Mouse (Mus musculus) olfactory bulb, adult 2 months (tissue): ENCODE results near the gene Prkar1a. TPM values are rescaled to one million over a fixed set of nuclear protein-coding genes. Genes with fewer than 3 reads are reported as not detected.

Experiments
- H3K27ac ChIP-seq: fragments of 200-500 bp; 2 replicates; pipeline ENCODE4 v1.5.1; 2012; ENCODE audit warnings: low read depth, low read length; ENCODE audit not compliant: insufficient read depth
- H3K4me1 ChIP-seq: fragments of 200-500 bp; 2 replicates; pipeline ENCODE4 v1.6.1; 2012; ENCODE audit warnings: low read length; ENCODE audit not compliant: control insufficient read depth, insufficient read depth
- H3K4me3 ChIP-seq: fragments of 200-500 bp; 2 replicates; pipeline ENCODE4 v1.5.1; 2012; ENCODE audit warnings: mild to moderate bottlenecking, low read depth, low read length, moderate library complexity; ENCODE audit not compliant: insufficient read depth
- CTCF ChIP-seq: fragments of 200-500 bp; IDR thresholded peaks from 2 replicates; pipeline ENCODE4 v1.5.1; 2012; ENCODE audit warnings: low read depth, mild to moderate bottlenecking, low read length, moderate library complexity; ENCODE audit not compliant: insufficient read depth
- POLR2A ChIP-seq: fragments of 200-500 bp; IDR thresholded peaks from 2 replicates; pipeline ENCODE4 v1.6.1; 2012; ENCODE audit warnings: mild to moderate bottlenecking, low read depth, low read length, moderate library complexity; ENCODE audit not compliant: insufficient read depth
- WGBS: fragments of 180-500 bp; shearing (Covaris S2); methylation state at CpG from one replicate; pipeline ENCODE4 v1.1.7; 2018; 5-methylcytosine and 5-hydroxymethylcytosine counted together
- polyA plus RNA-seq: library from polyadenylated mRNA; stranded (reverse); fragments of >200 nt; gene quantifications from 2 replicates; pipeline ENCODE4 v1.2.4, GENCODE M21; 2012; ENCODE audit warnings: low replicate concordance; ENCODE audit not compliant: missing spikeins, insufficient read depth, insufficient read length

Gene Prkar1a
- 228 and 397 TPM in 2 replicates for polyA plus RNA-seq

DNA sequence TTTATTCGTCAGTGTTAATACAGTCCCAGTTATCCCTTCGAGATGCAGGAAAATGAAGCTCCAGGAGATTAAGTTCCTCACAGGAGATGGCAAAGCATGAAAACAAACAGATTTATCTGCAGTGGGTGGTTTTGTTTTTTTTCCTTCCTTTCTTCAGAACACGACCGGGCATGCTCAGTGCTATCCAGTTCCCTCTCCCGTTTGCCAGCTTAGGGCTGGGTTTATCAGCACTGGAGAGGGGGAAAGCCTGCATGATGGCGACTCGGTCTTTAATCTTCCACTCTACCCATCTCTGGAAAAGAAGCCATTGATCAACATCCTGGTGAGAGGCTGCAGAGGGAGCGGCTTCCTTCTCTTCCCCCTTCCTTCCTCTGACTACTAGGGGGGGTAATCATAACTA lies at the start of gene Prkar1a:
TSS of gene Prkar1a (plus strand) at position 200 of the 400 bp plus-strand sequence.
- 9% methylated on average over 8 of the region's 8 CpGs for WGBS
- H3K4me1 ChIP-seq: peaks cover 15% of the 10 kb centered on the region
- TF ChIP-seq CTCF: no peak
- TF ChIP-seq POLR2A: peak; percentile 43; the same call in 1 of the 2 replicates
- H3K27ac ChIP-seq: peak within 1 kb of the TSS; percentile 98
- H3K4me3 ChIP-seq: peak within 1 kb of the TSS; percentile 97

- WGBS: 82% methylated on average over 6 of the region's 6 CpGs
- Histone ChIP-seq H3K27ac (no peak overlapping the region), H3K4me3 (no peak overlapping the region), H3K4me1 (peaks cover 8% of the 10 kb centered on the region)
- no peak for TF ChIP-seq POLR2A
- no peak for TF ChIP-seq CTCF
Measured at GRCm38 (mm10) chr11:109607600-109607999, 41.6 kb upstream of the Prkar1a start.

DNA sequence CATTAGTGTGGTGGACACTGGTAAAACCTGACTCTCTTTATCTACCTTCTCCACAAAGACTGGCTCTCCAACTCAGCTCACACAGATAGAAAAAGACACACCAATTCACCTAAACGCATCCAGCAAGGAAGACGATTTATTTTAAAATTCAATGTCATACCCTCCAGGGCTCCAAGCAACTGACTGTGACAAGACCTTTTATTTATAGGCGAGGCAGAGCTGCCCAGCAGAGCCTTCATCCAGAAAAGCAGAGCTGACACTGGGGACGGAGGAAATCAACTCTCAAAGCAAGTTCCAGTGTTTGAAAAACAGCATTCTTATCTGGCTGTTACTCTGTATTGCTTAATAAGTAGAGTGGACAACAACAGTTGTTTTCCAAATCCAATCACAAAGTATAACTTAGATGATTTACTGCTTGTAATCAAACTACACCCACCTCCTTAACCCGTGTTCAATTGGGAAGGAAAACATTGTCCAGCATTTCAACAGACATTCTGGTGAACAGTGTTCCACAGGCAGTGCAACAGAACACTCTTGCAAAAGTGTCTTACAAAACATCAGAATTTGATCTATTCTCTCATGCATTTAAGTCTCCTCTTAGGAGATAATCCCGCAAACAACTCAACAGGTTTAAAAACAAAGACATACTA lies 40.1 kb upstream of the Prkar1a start:
- Histone ChIP-seq H3K4me3 (no peak overlapping the region), H3K4me1 (peaks cover 8% of the 10 kb centered on the region), H3K27ac (no peak overlapping the region)
- TF ChIP-seq POLR2A (no peak), CTCF (no peak)
- 65% methylated on average over 6 of the region's 6 CpGs for WGBS

- TF ChIP-seq CTCF (no peak), POLR2A (no peak)
- H3K4me3 ChIP-seq: peak overlapping the region; percentile 95
- H3K4me1 ChIP-seq: peaks cover 8% of the 10 kb centered on the region
- H3K27ac ChIP-seq: no peak overlapping the region
- WGBS: 15% methylated on average over 9 of the region's 9 CpGs
Measured at GRCm38 (mm10) chr11:109610046-109610794, 39.0 kb upstream of the Prkar1a start.

- TF ChIP-seq CTCF: no peak
- no peak for TF ChIP-seq POLR2A
- H3K4me3 ChIP-seq: peak overlapping the region; percentile 95
- WGBS: under 1% methylated on average over 26 of the region's 26 CpGs
- peak overlapping the region; percentile 33; the same call in 1 of the 2 replicates for H3K27ac ChIP-seq
- peaks cover 8% of the 10 kb centered on the region for H3K4me1 ChIP-seq
Measured at GRCm38 (mm10) chr11:109610795-109611302, 38.4 kb upstream of the Prkar1a start.

DNA sequence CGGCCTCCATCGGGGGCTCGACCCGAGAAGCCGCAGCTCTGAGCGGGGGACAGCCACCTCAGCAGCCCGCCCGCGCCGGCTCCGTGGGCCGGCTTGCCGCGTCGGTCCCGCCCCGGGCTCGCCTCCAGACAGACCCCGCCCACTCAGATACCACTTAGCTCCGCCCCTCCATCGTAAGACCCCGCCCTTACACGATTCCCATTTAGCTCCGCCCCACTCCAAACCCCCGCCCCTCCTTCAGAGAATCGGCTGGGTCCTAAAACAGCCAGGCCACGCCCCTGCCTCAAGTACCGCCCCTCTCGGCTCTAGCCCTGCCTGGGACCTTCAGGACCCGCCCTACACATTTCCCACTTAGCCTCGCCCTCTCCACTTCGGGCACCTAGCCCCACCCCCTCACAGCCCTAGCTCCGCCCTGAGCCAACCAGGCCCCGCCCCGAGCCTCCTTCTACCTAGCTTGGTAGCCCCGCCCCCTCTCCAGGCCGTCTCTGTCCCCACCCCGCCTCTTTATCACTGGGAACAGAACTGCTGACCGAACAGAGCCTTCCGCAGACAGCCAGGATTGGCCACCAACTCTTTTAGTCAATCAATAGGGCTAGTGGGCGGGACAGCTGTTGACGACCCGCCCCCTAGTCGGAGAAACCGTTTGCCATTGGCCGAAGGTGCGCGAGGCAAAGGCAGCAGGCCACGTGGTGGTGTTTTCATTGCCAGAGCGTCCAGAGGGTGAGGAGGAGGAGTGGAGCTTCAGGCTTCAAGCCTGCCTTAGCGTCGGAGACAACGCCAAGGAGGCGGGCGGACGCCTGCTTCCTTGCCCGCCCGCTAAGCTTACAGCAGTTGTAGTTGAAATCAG lies 37.7 kb upstream of the Prkar1a start, which contains the start of gene Wipi1:
TSS of gene Wipi1 (minus strand) at position 665 of the 847 bp plus-strand sequence.
- peak within 1 kb of the TSS; percentile 95 for H3K4me3 ChIP-seq
- peaks cover 8% of the 10 kb centered on the region for H3K4me1 ChIP-seq
- WGBS: under 1% methylated on average over 58 of the region's 58 CpGs
- peak within 1 kb of the TSS; percentile 33; the same call in 1 of the 2 replicates for H3K27ac ChIP-seq
- TF ChIP-seq CTCF (no peak), POLR2A (peak; percentile 51; the same call in 1 of the 2 replicates)

DNA sequence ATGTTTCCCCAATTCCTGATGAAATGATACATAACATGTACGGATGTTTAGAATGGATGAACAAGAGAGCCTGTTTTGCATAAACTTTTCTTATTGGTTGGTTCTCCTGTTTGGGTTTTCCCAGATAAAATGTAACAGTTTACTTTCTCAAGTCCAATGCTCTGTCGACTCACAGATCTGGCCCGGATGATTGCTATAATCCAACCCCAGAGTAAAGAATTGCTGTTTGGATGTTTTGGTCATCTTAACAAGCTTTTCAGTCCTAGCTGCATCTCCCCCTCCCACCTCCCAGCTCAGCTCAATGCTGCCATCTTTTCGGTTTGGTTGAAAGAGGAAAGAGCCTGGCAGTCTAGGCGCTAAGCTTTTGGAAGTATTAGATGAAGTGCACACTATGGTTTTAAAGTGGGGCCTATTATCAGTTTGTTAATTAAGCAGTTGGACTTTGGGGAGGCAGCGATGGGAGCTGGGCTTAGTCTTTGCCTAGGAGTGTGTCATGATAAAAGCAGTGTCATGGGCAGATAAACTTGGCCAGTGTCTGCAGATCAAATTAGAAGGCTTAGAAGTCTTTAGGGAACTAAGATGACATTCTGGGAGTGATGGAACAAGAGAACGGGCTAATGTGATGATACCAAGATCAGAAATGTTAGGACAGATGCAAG lies 36.2 kb upstream of the Prkar1a start:
- H3K4me1 ChIP-seq: peaks cover 11% of the 10 kb centered on the region
- no peak overlapping the region for H3K27ac ChIP-seq
- TF ChIP-seq CTCF (no peak), POLR2A (no peak)
- no peak overlapping the region for H3K4me3 ChIP-seq
- WGBS: 62% methylated on average over 7 of the region's 7 CpGs

- no peak overlapping the region for H3K27ac ChIP-seq
- no peak overlapping the region for H3K4me3 ChIP-seq
- no peak for TF ChIP-seq CTCF
- WGBS: 72% methylated on average over 9 of the region's 9 CpGs
- peaks cover 9% of the 10 kb centered on the region for H3K4me1 ChIP-seq
Measured at GRCm38 (mm10) chr11:109615286-109615685, 33.9 kb upstream of the Prkar1a start.
